Mouse (Mus musculus): ENCODE measurements around the gene Plbd2. TPM values are rescaled to one million over a fixed set of nuclear protein-coding genes. Genes with fewer than 3 reads are reported as not detected.
A peak's percentile ranks its signal among the peaks of the same experiment; 100 is the strongest.

The Plbd2 gene
- polyA plus RNA-seq (2016; fragmentation: Nextera tagmentation; extraction: Ambion mirVana): 47.4 and 50.6 TPM in 2 replicates

DNA sequence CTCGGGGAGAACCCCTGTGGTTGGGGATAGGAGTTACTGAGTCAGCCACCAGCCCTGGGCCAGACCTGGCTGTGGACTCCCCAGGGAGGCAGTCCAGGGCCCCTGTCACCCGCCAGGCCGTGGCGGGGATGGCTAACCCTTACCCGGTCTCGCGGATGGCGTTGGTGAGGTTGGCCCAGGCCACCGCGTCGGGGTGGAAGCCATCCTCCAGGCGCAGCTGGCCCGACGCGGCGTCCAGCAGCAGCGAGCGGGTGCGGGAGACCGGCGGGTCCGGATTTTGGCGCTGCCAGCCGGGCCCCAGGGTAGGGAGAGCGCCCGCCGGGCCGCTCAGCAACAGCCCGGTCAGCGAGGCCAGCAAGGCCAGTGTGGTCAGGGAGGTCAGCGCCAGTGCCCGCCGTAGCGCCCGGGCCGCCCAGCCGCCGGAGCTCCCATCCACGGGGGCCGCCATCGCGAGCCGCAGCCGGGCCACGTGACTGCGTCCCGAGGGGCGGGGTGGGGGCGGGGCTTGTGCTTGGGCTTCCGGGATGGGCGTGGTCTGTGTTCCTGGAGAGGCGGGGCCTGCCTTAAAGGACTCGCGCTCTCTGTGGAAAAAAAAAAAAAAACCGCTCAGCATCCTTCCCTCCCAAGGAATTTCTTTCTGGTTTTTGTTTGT is at the start of gene Plbd2:
TSS of gene Plbd2 (minus strand) at position 482 of the 652 bp plus-strand sequence.
- H3K9me3 ChIP-seq (replicated peaks): no peaks in the 10 kb centered on the region
- peaks cover 19% of the 10 kb centered on the region for H3K4me1 ChIP-seq (replicated peaks)
- H3K4me3 ChIP-seq: peak within 1 kb of the TSS; percentile 82
- 0% methylated on average over 44 of the region's 55 CpGs for WGBS
- H3K4me2 ChIP-seq: peak within 1 kb of the TSS; percentile 90
- H3K27ac ChIP-seq (ENCODE audit: poor library complexity, severe bottlenecking): no peak within 1 kb of the TSS
- H3K36me3 ChIP-seq: 0 out of 2 replicates have a peak, but pooled peaks cover under 1% of the 10 kb centered on the region
- H3K9ac ChIP-seq: peak within 1 kb of the TSS; percentile 83
- no peaks in the 10 kb centered on the region for H3K27me3 ChIP-seq (replicated peaks)
- peak; percentile 82 for ATAC-seq (ENCODE audit: insufficient number of reproducible peaks, low FRiP score)

DNA sequence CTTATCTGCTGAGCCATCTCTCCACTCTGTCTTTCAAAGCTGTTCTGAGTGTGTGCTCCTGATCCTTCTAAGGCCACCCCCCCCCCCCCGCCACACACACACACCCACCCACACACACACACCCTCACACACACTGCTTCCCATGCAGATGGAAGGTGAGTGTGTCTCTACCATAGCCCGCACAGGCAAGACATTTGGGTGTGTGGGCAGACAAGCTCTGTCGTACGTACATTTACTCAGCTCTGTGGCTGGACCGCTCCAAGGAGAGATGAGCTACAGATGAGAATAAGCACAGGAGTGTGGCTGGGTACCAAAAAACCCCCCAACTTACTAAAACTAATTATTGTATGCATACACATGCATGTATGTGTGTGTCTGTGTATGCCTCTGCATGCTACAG is 47.2 kb upstream of the Plbd2 start:
- no peak overlapping the region for H3K9ac ChIP-seq
- H3K36me3 ChIP-seq: peaks cover 56% of the 10 kb centered on the region
- H3K9me3 ChIP-seq (replicated peaks): no peaks in the 10 kb centered on the region
- H3K4me1 ChIP-seq (replicated peaks): peaks cover 6% of the 10 kb centered on the region; the same call in 1 of the 2 replicates
- WGBS: 92% methylated on average over 5 of the region's 5 CpGs
- H3K27me3 ChIP-seq (replicated peaks): no peaks in the 10 kb centered on the region
- no peak for ATAC-seq (ENCODE audit: insufficient number of reproducible peaks, low FRiP score)
- H3K27ac ChIP-seq (ENCODE audit: poor library complexity, severe bottlenecking): no peak overlapping the region
- no peak overlapping the region for H3K4me3 ChIP-seq
- no peak overlapping the region for H3K4me2 ChIP-seq

DNA sequence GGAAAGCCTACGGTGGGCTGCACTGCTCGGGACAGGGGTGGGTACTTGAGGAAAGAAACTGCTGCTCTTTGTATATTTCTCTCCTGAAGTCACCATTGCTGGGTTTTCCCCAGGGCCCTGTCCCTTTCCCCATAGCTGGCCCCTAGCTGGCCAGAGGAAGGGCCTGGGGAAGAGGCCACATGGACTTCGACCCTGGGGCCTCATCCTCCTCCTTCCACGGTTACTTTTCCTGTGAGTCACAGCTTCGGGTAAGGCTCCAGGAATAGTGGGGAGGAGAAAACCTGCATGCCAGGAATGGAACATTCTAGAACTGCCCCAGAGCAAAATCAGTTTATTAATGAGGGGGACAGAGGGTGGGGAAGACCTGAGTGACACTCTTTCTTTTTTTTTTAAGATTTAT is 46.7 kb upstream of the Plbd2 start:
- no peak overlapping the region for H3K27ac ChIP-seq (ENCODE audit: poor library complexity, severe bottlenecking)
- no peaks in the 10 kb centered on the region for H3K9me3 ChIP-seq (replicated peaks)
- H3K27me3 ChIP-seq (replicated peaks): no peaks in the 10 kb centered on the region
- WGBS: 74% methylated on average over 5 of the region's 5 CpGs
- H3K4me1 ChIP-seq (replicated peaks): peaks cover 6% of the 10 kb centered on the region; the same call in 1 of the 2 replicates
- H3K9ac ChIP-seq: no peak overlapping the region
- peaks cover 51% of the 10 kb centered on the region for H3K36me3 ChIP-seq
- no peak for ATAC-seq (ENCODE audit: insufficient number of reproducible peaks, low FRiP score)
- H3K4me3 ChIP-seq: no peak overlapping the region
- no peak overlapping the region for H3K4me2 ChIP-seq

DNA sequence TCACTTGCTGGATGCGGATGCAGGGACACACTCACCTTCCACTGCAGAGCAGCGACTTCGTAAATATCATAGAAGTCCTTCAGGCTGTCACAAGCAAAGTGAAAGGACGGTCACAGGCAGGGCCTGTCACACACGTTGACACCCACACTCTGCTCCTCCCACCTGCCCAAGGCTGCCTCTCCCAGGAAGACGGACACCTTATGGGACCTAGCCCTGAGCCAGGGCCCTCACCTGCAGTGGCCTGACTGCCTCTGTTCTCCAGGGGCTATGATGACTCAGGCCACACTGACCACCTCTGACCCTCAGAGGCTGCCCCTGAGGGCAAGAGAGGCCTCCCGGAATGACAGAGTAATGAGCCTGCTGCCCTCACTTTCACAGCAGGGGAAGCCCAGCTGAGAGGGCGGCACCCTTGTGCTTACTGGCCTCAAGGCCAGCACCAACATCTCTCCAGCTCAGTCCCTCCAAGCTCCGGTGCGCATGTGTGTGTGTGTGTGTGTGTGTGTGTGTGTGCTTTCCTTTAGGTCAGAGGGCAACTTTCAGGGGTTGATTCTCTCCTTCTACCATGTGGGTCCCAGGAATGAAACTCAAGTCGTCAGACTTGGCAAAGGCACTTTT is 44.9 kb upstream of the Plbd2 start:
- no peak for ATAC-seq (ENCODE audit: insufficient number of reproducible peaks, low FRiP score)
- Histone ChIP-seq H3K36me3 (peaks cover 50% of the 10 kb centered on the region), H3K4me2 (no peak overlapping the region)

DNA sequence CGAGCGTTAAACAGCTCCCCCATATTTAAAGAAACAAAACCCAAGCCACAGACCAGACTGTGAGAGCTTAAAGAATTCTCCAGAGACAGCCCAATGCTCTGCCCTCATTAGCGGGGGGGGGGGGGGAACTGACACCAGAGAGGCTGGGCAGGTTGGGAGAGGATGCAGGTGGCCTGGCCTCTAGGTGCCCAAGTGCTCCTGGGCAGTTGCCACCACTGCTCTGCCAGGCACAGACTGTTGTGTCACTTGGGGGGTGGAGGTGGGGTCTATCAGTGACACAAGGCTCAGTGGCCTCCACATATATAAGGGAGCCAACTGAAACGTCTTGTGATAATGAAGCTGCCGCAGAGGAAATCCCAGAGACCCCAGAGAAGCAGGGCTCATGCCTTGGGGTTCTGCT is 33.2 kb upstream of the Plbd2 start:
- H3K9me3 ChIP-seq (replicated peaks): no peaks in the 10 kb centered on the region
- peaks cover 52% of the 10 kb centered on the region for H3K36me3 ChIP-seq
- WGBS: 76% methylated on average over 5 of the region's 5 CpGs
- no peaks in the 10 kb centered on the region for H3K27me3 ChIP-seq (replicated peaks)
- H3K4me2 ChIP-seq: no peak overlapping the region
- H3K4me1 ChIP-seq (replicated peaks): peaks cover 22% of the 10 kb centered on the region
- H3K9ac ChIP-seq: no peak overlapping the region
- no peak for ATAC-seq (ENCODE audit: insufficient number of reproducible peaks, low FRiP score)
- no peak overlapping the region for H3K4me3 ChIP-seq
- no peak overlapping the region for H3K27ac ChIP-seq (ENCODE audit: poor library complexity, severe bottlenecking)

More for the DNA sequence above, 44.9 kb upstream of the Plbd2 start:
- no peaks in the 10 kb centered on the region for H3K9me3 ChIP-seq (replicated peaks)
- no peaks in the 10 kb centered on the region for H3K27me3 ChIP-seq (replicated peaks)
- peaks cover 6% of the 10 kb centered on the region; the same call in 1 of the 2 replicates for H3K4me1 ChIP-seq (replicated peaks)
- H3K27ac ChIP-seq (ENCODE audit: poor library complexity, severe bottlenecking): no peak overlapping the region
- H3K4me3 ChIP-seq: no peak overlapping the region
- WGBS: 64% methylated on average over 11 of the region's 11 CpGs
- H3K9ac ChIP-seq: no peak overlapping the region

DNA sequence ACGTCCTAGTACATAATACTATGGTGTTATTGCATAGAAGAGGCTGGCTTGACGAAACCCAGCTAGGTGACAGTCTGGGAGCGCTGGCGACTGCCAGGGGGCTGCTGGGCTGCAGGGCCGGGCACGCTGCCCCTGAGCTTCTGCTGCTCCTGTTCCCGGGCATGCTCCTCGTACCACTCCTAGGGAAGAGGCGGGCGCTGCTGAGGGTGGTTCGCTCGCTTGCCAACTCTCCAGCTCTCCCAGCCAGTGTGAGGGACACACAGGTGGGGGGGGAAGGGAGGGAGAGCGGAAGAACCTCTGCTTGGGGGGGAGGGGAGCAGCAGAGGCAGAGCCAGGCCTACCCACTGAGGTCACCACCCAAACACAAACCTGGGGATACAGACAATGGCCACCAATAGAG is 32.6 kb upstream of the Plbd2 start:
- Histone ChIP-seq H3K36me3 (peaks cover 47% of the 10 kb centered on the region), H3K9ac (no peak overlapping the region), H3K27me3 (replicated peaks) (no peaks in the 10 kb centered on the region), H3K4me2 (no peak overlapping the region), H3K9me3 (replicated peaks) (no peaks in the 10 kb centered on the region), H3K4me1 (replicated peaks) (peaks cover 16% of the 10 kb centered on the region), H3K27ac (ENCODE audit: poor library complexity, severe bottlenecking) (no peak overlapping the region), H3K4me3 (no peak overlapping the region)
- no peak for ATAC-seq (ENCODE audit: insufficient number of reproducible peaks, low FRiP score)
- WGBS: 83% methylated on average over 13 of the region's 13 CpGs

DNA sequence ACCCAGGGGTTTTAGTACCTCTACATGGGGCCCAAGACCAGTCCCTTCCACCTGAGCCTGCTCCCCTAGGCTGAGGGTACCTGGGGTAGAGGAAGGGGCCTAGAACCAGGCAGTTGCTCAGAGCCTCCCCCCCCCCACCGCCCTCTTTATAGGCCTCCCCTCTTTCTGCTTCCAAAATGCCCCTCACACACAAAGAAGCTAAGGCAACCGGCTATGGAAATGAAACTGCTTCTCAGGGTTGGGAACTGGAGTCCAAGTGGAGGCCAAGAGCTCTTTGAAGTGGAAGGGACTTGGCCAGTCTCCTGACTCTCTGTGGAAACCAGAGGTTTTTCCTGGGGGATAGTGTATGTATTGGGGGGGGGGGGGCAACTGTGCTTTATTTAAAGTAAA is 31.3 kb upstream of the Plbd2 start:
- no peak for ATAC-seq (ENCODE audit: insufficient number of reproducible peaks, low FRiP score)
- 68% methylated on average over 2 of the region's 2 CpGs for WGBS
- Histone ChIP-seq H3K36me3 (peaks cover 33% of the 10 kb centered on the region), H3K4me1 (replicated peaks) (peaks cover 16% of the 10 kb centered on the region), H3K9me3 (replicated peaks) (no peaks in the 10 kb centered on the region), H3K4me3 (no peak overlapping the region), H3K27ac (ENCODE audit: poor library complexity, severe bottlenecking) (no peak overlapping the region), H3K9ac (no peak overlapping the region), H3K27me3 (replicated peaks) (no peaks in the 10 kb centered on the region), H3K4me2 (no peak overlapping the region)

DNA sequence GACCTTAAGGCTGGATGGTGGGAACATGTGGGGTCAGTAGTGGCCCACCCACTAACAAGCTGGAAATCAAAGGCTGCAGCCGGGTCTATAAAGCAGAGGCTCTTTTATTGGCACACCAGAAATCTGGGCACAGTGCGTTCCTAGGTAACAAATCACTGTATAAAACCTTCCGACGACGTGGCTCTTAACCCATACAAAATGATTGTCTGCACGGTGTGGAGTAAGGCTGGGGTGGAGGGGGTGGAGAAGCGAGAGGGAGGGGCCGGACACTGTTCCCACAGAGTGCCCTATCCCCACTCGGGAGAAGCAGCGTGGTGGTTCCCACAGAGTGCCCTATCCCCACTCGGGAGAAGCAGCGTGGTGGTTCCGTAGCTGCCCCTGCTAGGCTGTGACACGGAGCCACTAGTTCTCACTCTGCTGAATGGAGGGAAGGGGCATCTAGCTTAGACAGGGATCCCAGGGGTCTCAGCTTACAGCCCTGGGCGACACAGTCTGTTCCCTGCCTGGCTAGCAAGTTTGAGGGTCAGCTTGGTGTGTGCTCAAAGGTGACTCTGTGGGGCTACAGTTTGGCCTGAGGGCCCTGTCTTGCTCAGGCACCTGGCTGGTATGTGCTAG is 30.8 kb upstream of the Plbd2 start:
- Histone ChIP-seq H3K9me3 (replicated peaks) (no peaks in the 10 kb centered on the region), H3K4me2 (no peak overlapping the region), H3K9ac (no peak overlapping the region), H3K36me3 (peaks cover 28% of the 10 kb centered on the region), H3K27ac (ENCODE audit: poor library complexity, severe bottlenecking) (no peak overlapping the region), H3K27me3 (replicated peaks) (no peaks in the 10 kb centered on the region), H3K4me1 (replicated peaks) (peaks cover 16% of the 10 kb centered on the region), H3K4me3 (no peak overlapping the region)
- WGBS: 87% methylated on average over 15 of the region's 15 CpGs
- ATAC-seq (ENCODE audit: insufficient number of reproducible peaks, low FRiP score): no peak

DNA sequence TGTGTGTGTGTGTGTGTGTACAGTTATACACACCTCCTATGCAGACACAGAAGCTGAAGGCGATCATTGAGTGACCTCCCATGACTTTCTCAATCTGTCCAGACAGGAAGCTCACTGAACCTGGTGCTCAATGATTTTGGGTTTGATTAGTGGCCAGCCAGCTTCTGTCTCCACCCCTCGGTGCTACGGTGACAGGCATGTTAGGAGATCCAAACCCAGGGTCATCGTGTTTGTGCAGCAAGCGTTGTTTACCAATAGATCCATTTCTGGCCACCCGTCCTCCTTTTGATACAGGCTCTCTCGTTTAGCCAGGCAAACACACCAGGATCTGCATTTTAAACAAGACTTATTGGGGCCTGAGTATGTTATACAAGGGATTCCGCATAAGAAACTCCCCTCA is 28.2 kb upstream of the Plbd2 start:
- H3K36me3 ChIP-seq: peaks cover 7% of the 10 kb centered on the region
- H3K9me3 ChIP-seq (replicated peaks): peaks cover 4% of the 10 kb centered on the region; the same call in 1 of the 2 replicates
- H3K4me1 ChIP-seq (replicated peaks): peaks cover 16% of the 10 kb centered on the region
- 81% methylated on average over 8 of the region's 8 CpGs for WGBS
- ATAC-seq (ENCODE audit: insufficient number of reproducible peaks, low FRiP score): no peak
- H3K27me3 ChIP-seq (replicated peaks): no peaks in the 10 kb centered on the region
- no peak overlapping the region for H3K4me3 ChIP-seq
- H3K9ac ChIP-seq: no peak overlapping the region
- H3K27ac ChIP-seq (ENCODE audit: poor library complexity, severe bottlenecking): no peak overlapping the region
- H3K4me2 ChIP-seq: no peak overlapping the region

DNA sequence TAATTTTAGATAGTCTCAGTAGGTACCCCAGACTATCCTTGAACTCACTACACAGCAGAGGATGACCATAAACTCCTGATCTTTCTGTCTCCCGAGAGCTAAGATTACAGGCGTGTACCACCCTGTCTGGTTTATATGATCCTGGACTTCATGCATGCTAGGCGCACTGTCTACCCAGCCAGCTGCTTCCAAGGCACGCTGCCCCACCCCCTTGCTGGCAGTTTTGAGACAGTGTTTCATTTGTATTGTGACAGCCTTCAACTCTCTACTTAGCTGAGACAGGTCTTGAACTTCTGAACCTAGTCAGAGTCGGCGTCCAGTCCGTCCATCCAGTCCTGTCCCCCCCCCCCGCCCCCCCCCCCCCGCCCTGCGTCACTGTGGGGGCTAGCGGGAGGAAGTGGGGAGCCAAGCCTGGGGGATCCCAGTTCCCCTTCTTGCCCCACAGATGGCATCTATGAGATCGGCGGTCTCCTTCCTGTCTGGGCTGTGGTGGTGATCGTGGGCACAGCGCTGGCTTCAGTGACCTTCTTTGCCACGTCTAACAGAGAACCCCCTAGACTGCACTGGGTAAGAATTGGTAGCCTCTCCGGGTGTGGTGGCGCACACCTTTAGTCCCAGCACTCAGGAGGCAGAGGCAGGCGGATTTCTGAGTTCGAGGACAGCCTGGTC is 24.0 kb upstream of the Plbd2 start:
- 86% methylated on average over 19 of the region's 20 CpGs for WGBS
- Histone ChIP-seq H3K9ac (no peak overlapping the region), H3K4me1 (replicated peaks) (no peaks in the 10 kb centered on the region), H3K36me3 (peaks cover 6% of the 10 kb centered on the region; the same call in 1 of the 2 replicates), H3K4me2 (no peak overlapping the region), H3K9me3 (replicated peaks) (peaks cover 4% of the 10 kb centered on the region; the same call in 1 of the 2 replicates), H3K4me3 (no peak overlapping the region), H3K27me3 (replicated peaks) (no peaks in the 10 kb centered on the region), H3K27ac (ENCODE audit: poor library complexity, severe bottlenecking) (no peak overlapping the region)
- ATAC-seq (ENCODE audit: insufficient number of reproducible peaks, low FRiP score): no peak

DNA sequence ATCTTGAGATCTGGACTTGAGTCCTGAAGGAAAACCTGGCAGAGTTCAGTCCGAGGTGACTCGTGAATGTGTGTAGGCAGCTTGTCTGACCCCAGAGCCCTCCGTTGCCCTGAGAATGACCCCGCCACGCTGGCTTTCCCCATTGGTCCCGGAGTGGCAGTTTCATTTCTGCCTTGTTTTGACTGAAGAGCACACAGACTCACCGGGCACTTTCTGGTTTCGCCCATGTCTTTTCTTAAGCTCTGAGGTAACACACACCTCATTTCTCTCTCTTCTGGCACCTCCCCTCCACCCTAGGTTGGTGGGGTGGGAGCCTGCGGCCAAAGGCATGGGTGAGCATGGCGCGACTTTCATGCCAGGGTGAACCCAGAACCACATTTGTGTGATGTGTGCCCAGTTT is 22.9 kb upstream of the Plbd2 start:
- peaks cover 6% of the 10 kb centered on the region; the same call in 1 of the 2 replicates for H3K36me3 ChIP-seq
- WGBS: 79% methylated on average over 11 of the region's 11 CpGs
- ATAC-seq (ENCODE audit: insufficient number of reproducible peaks, low FRiP score): no peak
- peaks cover 4% of the 10 kb centered on the region; the same call in 1 of the 2 replicates for H3K9me3 ChIP-seq (replicated peaks)
- H3K27me3 ChIP-seq (replicated peaks): no peaks in the 10 kb centered on the region
- no peak overlapping the region for H3K4me3 ChIP-seq
- H3K9ac ChIP-seq: no peak overlapping the region
- H3K4me2 ChIP-seq: no peak overlapping the region
- no peak overlapping the region for H3K27ac ChIP-seq (ENCODE audit: poor library complexity, severe bottlenecking)
- no peaks in the 10 kb centered on the region for H3K4me1 ChIP-seq (replicated peaks)
